Comparison of ENCODE assay signal across 17 mouse cellular contexts in the genomic region with DNA sequence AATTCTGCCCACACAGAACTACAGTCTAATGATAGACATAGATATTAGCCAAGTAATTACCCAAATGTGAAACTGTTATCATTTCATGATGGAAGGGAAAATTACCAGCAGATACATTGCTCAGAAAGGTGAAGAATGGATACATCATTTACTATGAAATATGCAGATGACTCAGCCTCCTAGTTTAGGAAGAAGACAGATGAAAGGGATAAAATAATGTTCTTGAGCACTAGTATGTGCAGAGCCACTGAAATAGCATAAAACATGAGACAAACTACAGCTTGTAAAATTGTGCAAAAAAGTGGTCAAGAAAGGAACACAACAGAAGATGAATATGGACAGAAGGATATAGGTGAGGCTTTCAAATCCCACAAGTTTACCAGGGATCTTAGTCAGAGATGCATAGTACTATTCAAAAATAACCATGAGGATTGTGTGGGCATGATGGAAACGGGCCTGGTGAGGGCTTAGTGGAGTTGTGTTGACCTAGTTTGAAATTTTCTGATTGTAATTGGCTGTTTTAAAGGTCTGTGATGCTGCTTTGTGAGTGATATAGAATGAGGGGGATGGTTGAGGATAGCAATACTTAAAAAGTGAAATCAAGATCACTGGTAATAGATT.
"Had no signal": no experiment of that assay in that cellular context is flagged by ENCODE, and none has a peak within 500 bp of the region (broad histone marks: within the 10 kb centered on the region; RNA-seq: fewer than 3 reads in every experiment).

No protein-coding gene starts in this region.

- DNase-seq: gastrocnemius, postnatal 14 days; gastrocnemius, postnatal 36 days; heart, adult 11 months; heart, adult 2 months; heart, postnatal 14 days; heart, postnatal 36 days; kidney, adult 11 months; kidney, adult 2 months; kidney, adult 9 months; kidney, postnatal 14 days; kidney, postnatal 36 days; layer of hippocampus, adult 9-11 months; layer of hippocampus, postnatal 36 days; left cerebral cortex, postnatal 4 days had no signal

- ATAC-seq: hindbrain, postnatal 0 days; intestine, embryonic 16.5 days; liver, embryonic 12.5 days had no signal
